Mouse (Mus musculus) neural tube, embryonic 12.5 days (tissue): Measurements from ENCODE around the gene Clstn3. TPM values are rescaled to one million over a fixed set of nuclear protein-coding genes. Genes with fewer than 3 reads are reported as not detected.
"Not testable (repeated sequence)": the region's sequence is repeated elsewhere in the genome, so short reads cannot be mapped to it uniquely, and the experiment has no call there.

Experiments used
- ATAC-seq: fragments of 200-750 bp; cut with Nextera tagmentation; 2 replicates; pipeline ENCODE4 v1.8.0; 2017; ENCODE audit warnings: low read depth, mild to moderate bottlenecking, moderate TSS enrichment, moderate library complexity; ENCODE audit not compliant: low FRiP score
- H3K27ac ChIP-seq: fragments of 300-500 bp; sonication (generic); 2 replicates; pipeline ENCODE4 v1.5.1; 2016
- H3K27me3 ChIP-seq: fragments of 300-500 bp; sonication (generic); replicated peaks from 2 replicates; pipeline ENCODE4 v1.6.1; 2016; ENCODE audit warnings: mild to moderate bottlenecking
- H3K36me3 ChIP-seq: fragments of 300-500 bp; sonication (generic); 2 replicates; pipeline ENCODE4 v1.6.1; 2016; ENCODE audit warnings: mild to moderate bottlenecking
- H3K4me1 ChIP-seq: fragments of 300-500 bp; sonication (generic); 2 replicates; pipeline ENCODE4 v1.6.1; 2016
- H3K4me2 ChIP-seq: fragments of 300-500 bp; sonication (generic); replicated peaks from 2 replicates; pipeline ENCODE4 v1.6.1; 2016; ENCODE audit warnings: mild to moderate bottlenecking
- H3K4me3 ChIP-seq: fragments of 300-500 bp; sonication (generic); 2 replicates; pipeline ENCODE4 v1.5.1; 2016
- H3K9ac ChIP-seq: fragments of 300-500 bp; sonication (generic); 2 replicates; pipeline ENCODE4 v1.6.1; 2016; ENCODE audit warnings: mild to moderate bottlenecking
- H3K9me3 ChIP-seq: fragments of 300-500 bp; sonication (generic); 2 replicates; pipeline ENCODE4 v1.6.1; 2016; ENCODE audit warnings: mild to moderate bottlenecking
- WGBS: fragments of 180-500 bp; shearing (Covaris S2); methylation state at CpG from one replicate; pipeline ENCODE4 v1.1.7; 2016; 5-methylcytosine and 5-hydroxymethylcytosine counted together
- polyA plus RNA-seq: library from polyadenylated mRNA; unstranded; fragments of >200 nt; fragmentation: Nextera tagmentation; extraction: Ambion mirVana; gene quantifications from 2 replicates; pipeline ENCODE4 v1.2.1, GENCODE M21; 2016

The Clstn3 gene
- polyA plus RNA-seq, 1 experiment from 2014 or later, result 39.7 TPM

DNA sequence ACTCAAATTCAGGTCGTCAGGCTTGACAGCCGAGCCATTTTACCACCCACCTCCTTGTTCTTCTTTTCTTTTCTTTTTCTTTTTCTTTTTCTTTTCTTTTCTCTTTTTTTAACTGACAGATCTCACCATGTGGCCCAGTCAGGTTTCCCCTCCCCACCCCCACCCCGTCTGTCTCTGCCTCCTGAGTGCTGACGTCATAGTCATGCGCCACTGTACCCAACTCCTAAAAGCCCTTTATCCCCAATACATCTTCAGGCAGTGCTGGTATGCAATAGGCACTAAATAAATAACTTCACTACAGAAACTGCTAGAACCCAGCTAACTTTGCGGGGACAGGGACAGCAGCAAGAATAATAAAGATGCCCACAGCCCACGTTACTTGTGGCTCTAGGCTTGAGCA lies 28.3 kb downstream of the Clstn3 start:
- H3K36me3 ChIP-seq, result peaks cover 21% of the 10 kb centered on the region

GRCm38 (mm10) chr6:124435173-124435572 lies 29.4 kb downstream of the Clstn3 start:
- no peak overlapping the region for H3K4me2 ChIP-seq
- peaks cover 20% of the 10 kb centered on the region for H3K36me3 ChIP-seq
- no peaks in the 10 kb centered on the region for H3K9me3 ChIP-seq
- H3K4me3 ChIP-seq, result no peak overlapping the region
- peaks cover 10% of the 10 kb centered on the region for H3K4me1 ChIP-seq
- no peak for ATAC-seq
- no peaks in the 10 kb centered on the region for H3K27me3 ChIP-seq
- no peak overlapping the region for H3K9ac ChIP-seq
- H3K27ac ChIP-seq, result no peak overlapping the region
- 82% methylated on average over 5 of the region's 5 CpGs for WGBS

More for the DNA sequence above, 28.3 kb downstream of the Clstn3 start:
- Histone ChIP-seq H3K4me2 (no peak overlapping the region), H3K27me3 (no peaks in the 10 kb centered on the region), H3K9ac (no peak overlapping the region), H3K4me3 (no peak overlapping the region), H3K4me1 (peaks cover under 1% of the 10 kb centered on the region; the same call in 1 of the 2 replicates), H3K9me3 (no peaks in the 10 kb centered on the region), H3K27ac (no peak overlapping the region)
- WGBS, result 77% methylated on average over 7 of the region's 7 CpGs
- no peak for ATAC-seq

GRCm38 (mm10) chr6:124433688-124434324 lies 30.8 kb downstream of the Clstn3 start:
- Histone ChIP-seq H3K4me3 (no peak overlapping the region), H3K4me2 (no peak overlapping the region), H3K9me3 (no peaks in the 10 kb centered on the region), H3K27ac (no peak overlapping the region), H3K4me1 (peaks cover 11% of the 10 kb centered on the region), H3K9ac (no peak overlapping the region), H3K27me3 (no peaks in the 10 kb centered on the region), H3K36me3 (peaks cover 18% of the 10 kb centered on the region)
- 87% methylated on average over 8 of the region's 8 CpGs for WGBS
- no peak for ATAC-seq

DNA sequence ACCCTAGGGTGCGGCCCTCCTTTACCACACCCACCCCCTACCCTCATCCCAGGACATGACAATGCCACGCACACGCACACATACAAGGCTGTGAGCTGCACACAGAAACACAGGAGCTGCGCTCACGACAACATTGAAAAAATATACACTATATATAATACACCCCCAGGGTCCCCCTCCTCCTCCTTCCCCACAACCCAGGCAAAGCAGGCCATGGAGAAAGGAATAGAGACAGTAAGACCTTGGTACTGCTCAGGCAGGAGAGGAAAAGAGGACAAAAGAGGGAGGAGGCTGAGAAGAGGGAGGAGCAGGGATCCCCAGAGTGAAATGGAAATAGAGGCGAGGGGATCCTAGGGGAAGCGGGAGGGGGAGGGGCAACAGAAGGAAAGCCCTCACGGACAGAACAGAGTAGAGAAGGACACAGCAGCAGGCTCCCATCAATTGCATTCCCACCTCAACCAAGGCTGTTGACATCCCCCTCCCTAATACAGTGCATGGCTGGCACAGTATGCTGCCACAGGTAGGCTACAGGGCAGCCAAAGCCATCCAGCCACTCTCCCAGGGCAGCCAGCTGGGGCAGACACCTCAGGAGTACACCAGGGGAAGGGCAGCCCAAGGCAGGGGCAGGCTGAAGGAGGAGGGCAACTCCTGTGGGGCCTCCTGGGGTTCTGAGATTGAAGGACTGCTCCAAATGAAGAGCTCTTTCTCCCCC lies 33.7 kb downstream of the Clstn3 start:
- Histone ChIP-seq H3K27me3 (no peaks in the 10 kb centered on the region), H3K4me3 (no peak overlapping the region), H3K4me1 (peaks cover 11% of the 10 kb centered on the region), H3K9me3 (no peaks in the 10 kb centered on the region), H3K9ac (no peak overlapping the region), H3K27ac (no peak overlapping the region), H3K36me3 (peaks cover 4% of the 10 kb centered on the region), H3K4me2 (no peak overlapping the region)
- ATAC-seq, result peak; percentile 43; the same call in 1 of the 2 replicates
- 44% methylated on average over 8 of the region's 8 CpGs for WGBS

DNA sequence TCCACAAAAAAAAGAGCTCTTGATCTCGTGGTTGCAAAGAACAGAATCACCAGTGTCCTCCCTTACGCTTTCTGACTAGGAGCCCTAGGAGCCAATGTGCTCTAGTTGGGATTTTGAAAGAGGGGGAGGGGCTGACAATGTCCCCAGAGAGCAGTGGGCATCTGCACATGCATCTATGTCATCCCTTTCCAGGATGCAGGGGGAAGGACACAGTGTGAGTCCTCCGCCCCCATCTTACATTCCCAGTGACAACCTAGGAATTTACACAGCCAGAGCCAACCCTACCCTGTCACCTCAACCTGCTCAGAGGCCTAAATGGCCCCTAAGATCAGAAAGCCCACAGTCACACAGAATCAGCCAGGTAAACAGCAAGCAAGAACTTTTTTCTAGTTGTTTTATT lies 34.2 kb downstream of the Clstn3 start:
- H3K9me3 ChIP-seq, result no peaks in the 10 kb centered on the region
- H3K4me2 ChIP-seq, result no peak overlapping the region
- no peaks in the 10 kb centered on the region for H3K27me3 ChIP-seq
- H3K9ac ChIP-seq, result peak overlapping the region; percentile 1; the same call in 1 of the 2 replicates
- WGBS, result 69% methylated on average over 3 of the region's 3 CpGs
- peaks cover 4% of the 10 kb centered on the region for H3K36me3 ChIP-seq
- H3K27ac ChIP-seq, result no peak overlapping the region
- no peak for ATAC-seq
- H3K4me1 ChIP-seq, result peaks cover 11% of the 10 kb centered on the region
- H3K4me3 ChIP-seq, result no peak overlapping the region

- H3K9ac ChIP-seq, result no peak overlapping the region
- peaks cover 4% of the 10 kb centered on the region for H3K36me3 ChIP-seq
- H3K4me2 ChIP-seq, result no peak overlapping the region
- H3K4me3 ChIP-seq, result no peak overlapping the region
- ATAC-seq, result no peak
- no peaks in the 10 kb centered on the region for H3K27me3 ChIP-seq
- H3K4me1 ChIP-seq, result peaks cover 11% of the 10 kb centered on the region
- no peak overlapping the region for H3K27ac ChIP-seq
- no peaks in the 10 kb centered on the region for H3K9me3 ChIP-seq
- 78% methylated on average over 5 of the region's 6 CpGs for WGBS
Observed at GRCm38 (mm10) chr6:124427791-124428576, 36.6 kb downstream of the Clstn3 start.

DNA sequence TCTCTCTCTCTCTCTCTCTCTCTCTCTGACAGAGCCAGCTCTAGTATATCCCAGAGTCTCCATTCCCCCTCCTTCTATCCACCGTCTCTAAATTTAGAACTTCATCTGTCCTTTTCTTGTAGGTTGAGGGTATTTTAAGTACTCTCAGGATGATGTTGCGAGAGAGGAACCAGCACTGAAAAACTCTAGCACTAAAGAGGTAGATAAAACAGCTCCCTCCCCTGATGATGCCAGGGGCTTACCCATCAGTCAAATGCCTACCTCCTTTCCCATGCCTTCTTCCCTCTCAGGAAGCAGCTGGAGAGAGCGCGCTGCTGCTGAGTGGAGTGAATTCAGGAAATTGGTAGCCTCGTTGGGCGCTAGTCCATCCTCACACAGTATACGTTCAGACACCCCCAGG lies 37.3 kb downstream of the Clstn3 start:
- Histone ChIP-seq H3K9ac (no peak overlapping the region), H3K9me3 (no peaks in the 10 kb centered on the region), H3K4me2 (no peak overlapping the region), H3K27me3 (no peaks in the 10 kb centered on the region), H3K27ac (no peak overlapping the region), H3K4me1 (peaks cover 11% of the 10 kb centered on the region), H3K4me3 (no peak overlapping the region), H3K36me3 (peaks cover 4% of the 10 kb centered on the region)
- no peak for ATAC-seq
- 94% methylated on average over 7 of the region's 7 CpGs for WGBS

DNA sequence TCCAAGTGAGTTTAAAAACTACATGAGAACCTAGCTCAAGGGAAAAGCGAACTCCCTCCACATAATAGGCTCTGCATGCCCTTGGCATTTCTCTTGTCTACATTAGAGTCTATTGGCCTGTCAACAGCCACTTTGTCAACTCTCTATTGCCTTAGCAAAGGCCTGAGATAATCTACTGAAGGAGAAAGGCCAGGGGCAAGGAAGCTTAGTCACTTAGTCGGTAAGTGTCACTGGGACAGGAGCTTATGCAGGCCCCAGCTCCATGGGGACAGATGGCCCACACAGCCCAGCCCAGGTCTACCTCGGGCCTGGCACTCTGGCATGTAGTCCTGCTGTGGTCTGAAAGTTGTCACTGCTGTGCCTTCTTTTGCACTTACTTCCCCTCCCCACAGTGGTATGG lies 38.0 kb downstream of the Clstn3 start:
- Histone ChIP-seq H3K4me2 (no peak overlapping the region), H3K9me3 (no peaks in the 10 kb centered on the region), H3K4me1 (peaks cover 11% of the 10 kb centered on the region), H3K27me3 (no peaks in the 10 kb centered on the region), H3K36me3 (peaks cover under 1% of the 10 kb centered on the region), H3K4me3 (no peak overlapping the region), H3K9ac (no peak overlapping the region), H3K27ac (no peak overlapping the region)
- WGBS, result 76% methylated on average over 3 of the region's 3 CpGs
- ATAC-seq, result no peak

DNA sequence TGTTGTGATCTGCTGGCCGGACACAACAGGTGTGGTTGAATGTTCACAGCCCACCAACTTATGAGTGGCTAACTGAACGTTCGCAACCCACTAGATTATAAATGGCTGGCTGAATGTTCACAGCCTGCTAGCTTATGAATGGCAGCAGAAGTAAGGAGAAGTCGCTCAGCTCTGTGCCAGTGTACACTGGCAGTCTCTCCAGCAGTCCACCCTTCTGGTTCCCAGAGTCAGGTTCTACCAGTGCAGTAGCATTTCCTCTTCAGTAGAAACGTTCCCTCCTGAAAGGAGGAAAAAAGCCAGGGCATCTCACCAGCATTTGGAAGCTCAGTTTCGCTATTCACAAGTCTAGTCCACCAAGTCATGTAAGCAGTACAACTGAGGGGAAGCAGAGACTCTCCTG lies 39.1 kb downstream of the Clstn3 start:
- Histone ChIP-seq H3K4me2 (no peak overlapping the region), H3K27me3 (no peaks in the 10 kb centered on the region), H3K4me1 (peaks cover 5% of the 10 kb centered on the region; the same call in 1 of the 2 replicates), H3K36me3 (no peaks in the 10 kb centered on the region), H3K9me3 (no peaks in the 10 kb centered on the region), H3K4me3 (no peak overlapping the region), H3K9ac (no peak overlapping the region), H3K27ac (no peak overlapping the region)
- no peak for ATAC-seq
- 77% methylated on average over 6 of the region's 6 CpGs for WGBS

DNA sequence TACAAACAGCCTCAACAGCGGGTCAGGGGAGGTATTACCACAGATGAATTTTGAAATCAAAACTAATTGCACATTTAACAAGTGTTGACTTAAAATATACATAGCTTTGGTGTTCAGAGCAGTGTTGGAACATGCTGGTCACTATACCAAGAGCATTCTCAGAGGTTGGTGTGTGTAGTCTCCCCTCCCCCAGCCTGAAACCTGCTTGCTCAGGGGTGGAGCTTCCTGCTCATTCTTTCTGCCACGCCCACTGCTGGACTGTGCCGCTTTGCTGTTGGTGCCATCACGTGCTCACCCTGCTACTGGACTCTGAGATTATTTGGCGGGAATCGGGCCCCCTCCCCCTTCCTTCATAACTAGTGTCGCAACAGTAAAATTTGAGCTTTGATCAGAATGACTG lies 39.6 kb downstream of the Clstn3 start:
- 61% methylated on average over 7 of the region's 7 CpGs for WGBS
- H3K36me3 ChIP-seq, H3K4me1 ChIP-seq, H3K4me3 ChIP-seq, H3K9ac ChIP-seq, H3K27ac ChIP-seq, H3K27me3 ChIP-seq, ATAC-seq, H3K4me2 ChIP-seq, H3K9me3 ChIP-seq: not testable (repeated sequence)

- ATAC-seq, result no peak
- 50% methylated on average over 1 of the region's 1 CpGs for WGBS
- Histone ChIP-seq H3K27me3 (no peaks in the 10 kb centered on the region), H3K27ac (no peak overlapping the region), H3K36me3 (no peaks in the 10 kb centered on the region), H3K9me3 (no peaks in the 10 kb centered on the region), H3K4me3 (no peak overlapping the region), H3K9ac (no peak overlapping the region), H3K4me2 (no peak overlapping the region), H3K4me1 (no peaks in the 10 kb centered on the region)
Observed at GRCm38 (mm10) chr6:124424068-124424498, 40.5 kb downstream of the Clstn3 start.

- no peak overlapping the region for H3K4me2 ChIP-seq
- no peaks in the 10 kb centered on the region for H3K9me3 ChIP-seq
- no peak overlapping the region for H3K27ac ChIP-seq
- 87% methylated on average over 3 of the region's 3 CpGs for WGBS
- ATAC-seq, result no peak
- 0 out of 2 replicates have a peak, but pooled peaks cover 7% of the 10 kb centered on the region for H3K4me1 ChIP-seq
- H3K36me3 ChIP-seq, result no peaks in the 10 kb centered on the region
- no peak overlapping the region for H3K4me3 ChIP-seq
- no peaks in the 10 kb centered on the region for H3K27me3 ChIP-seq
- no peak overlapping the region for H3K9ac ChIP-seq
Observed at GRCm38 (mm10) chr6:124418686-124419085, 45.9 kb downstream of the Clstn3 start.
